ENCODE assay signal across 21 mouse cellular contexts in genomic region chr14:118061766-118062432, GRCm38 (mm10). TPM values are rescaled to one million over a fixed set of nuclear protein-coding genes. Genes with fewer than 3 reads are reported as not detected.
DNase-seq lines count a peak whose midpoint lies in the region; ATAC-seq lines count a peak whose summit lies in the region.
"Had no signal": no experiment of that assay in that cellular context is flagged by ENCODE, and none has a peak within 500 bp of the region (broad histone marks: within the 10 kb centered on the region; RNA-seq: fewer than 3 reads in every experiment).

No protein-coding gene starts in this region.

- H3K27me3 ChIP-seq in forebrain, embryonic 16.5 days (replicated peaks; ENCODE audit: control insufficient read depth, insufficient read depth, low read length) = no peaks in the 10 kb centered on the region
- peaks cover 22% of the 10 kb centered on the region for H3K27me3 ChIP-seq in forebrain, embryonic 10.5 days (ENCODE audit: poor library complexity, severe bottlenecking)
- H3K27me3 ChIP-seq in midbrain, embryonic 14.5 days (ENCODE audit: control insufficient read depth, insufficient read depth, low read length) = no peaks in the 10 kb centered on the region; the same call in 1 of the 2 replicates
- H3K27me3 ChIP-seq in midbrain, embryonic 13.5 days = peaks cover 19% of the 10 kb centered on the region
- H3K27me3 ChIP-seq: embryonic facial prominence, embryonic 15.5 days; heart, embryonic 15.5 days had no signal

- ATAC-seq in forebrain, embryonic 16.5 days = peak; percentile 68; the same call in 1 of the 2 replicates
- no peak for ATAC-seq in midbrain, embryonic 14.5 days (ENCODE audit: low FRiP score, low TSS enrichment)
- ATAC-seq in midbrain, embryonic 13.5 days = no peak
- ATAC-seq: intestine, postnatal 0 days had no signal

- no peaks in the 10 kb centered on the region for H3K4me1 ChIP-seq in forebrain, embryonic 16.5 days (replicated peaks; ENCODE audit: control insufficient read depth, insufficient read depth, low read length)
- H3K4me1 ChIP-seq in forebrain, embryonic 10.5 days = peaks cover 9% of the 10 kb centered on the region
- H3K4me1 ChIP-seq in midbrain, embryonic 14.5 days (ENCODE audit: control insufficient read depth, insufficient read depth, low read length) = no peaks in the 10 kb centered on the region
- H3K4me1 ChIP-seq in midbrain, embryonic 13.5 days (replicated peaks) = peaks cover 6% of the 10 kb centered on the region
- H3K4me1 ChIP-seq: embryonic facial prominence, embryonic 15.5 days; heart, embryonic 15.5 days had no signal

- WGBS in forebrain, embryonic 16.5 days = 79% methylated on average over 7 of the region's 7 CpGs
- WGBS in forebrain, embryonic 10.5 days = 83% methylated on average over 7 of the region's 7 CpGs
- 74% methylated on average over 7 of the region's 7 CpGs for WGBS in midbrain, embryonic 14.5 days
- 70% methylated on average over 7 of the region's 7 CpGs for WGBS in midbrain, embryonic 13.5 days

- H3K27ac ChIP-seq in forebrain, embryonic 16.5 days (ENCODE audit: low read length) = no peak overlapping the region
- H3K27ac ChIP-seq in forebrain, embryonic 10.5 days = no peak overlapping the region
- no peak overlapping the region for H3K27ac ChIP-seq in midbrain, embryonic 14.5 days (replicated peaks; ENCODE audit: low read depth, low read length)
- H3K27ac ChIP-seq in midbrain, embryonic 13.5 days = no peak overlapping the region
- H3K27ac ChIP-seq: embryonic facial prominence, embryonic 15.5 days; heart, embryonic 15.5 days; hindbrain, embryonic 13.5 days had no signal

- H3K4me2 ChIP-seq in forebrain, embryonic 16.5 days (ENCODE audit: low read length) = no peak overlapping the region
- H3K4me2 ChIP-seq in midbrain, embryonic 14.5 days (ENCODE audit: low read length) = no peak overlapping the region
- H3K4me2 ChIP-seq in midbrain, embryonic 13.5 days (replicated peaks) = no peak overlapping the region
- H3K4me2 ChIP-seq: embryonic facial prominence, embryonic 15.5 days; heart, embryonic 11.5 days; heart, embryonic 15.5 days; hindbrain, embryonic 13.5 days had no signal

- no peak overlapping the region for H3K4me3 ChIP-seq in forebrain, embryonic 16.5 days (replicated peaks; ENCODE audit: low read length)
- no peak overlapping the region for H3K4me3 ChIP-seq in forebrain, embryonic 10.5 days
- H3K4me3 ChIP-seq in midbrain, embryonic 14.5 days (replicated peaks; ENCODE audit: low read depth, low read length) = no peak overlapping the region
- H3K4me3 ChIP-seq in midbrain, embryonic 13.5 days (replicated peaks) = no peak overlapping the region
- H3K4me3 ChIP-seq: embryonic facial prominence, embryonic 15.5 days; erythroblast, embryonic 14.5 days; heart, embryonic 15.5 days; hindbrain, embryonic 13.5 days had no signal

- DNase-seq in forebrain, embryonic 10.5 days (ENCODE audit: extremely low spot score, low spot score) = no peak
- peak; percentile 28 for DNase-seq in midbrain, embryonic 14.5 days
- DNase-seq in brain, adult 2 months (ENCODE audit: low read depth, low spot score) = peak; percentile 7
- DNase-seq in lung, adult 18-20 months = no peak
- DNase-seq: adrenal gland, adult 2 months; adrenal gland, postnatal 25 days; cerebellum, adult 11 months; cerebellum, adult 8-10 months; cerebellum, postnatal 14 days; embryo, embryonic 11 days; gastrocnemius, postnatal 36 days; heart, adult 18-20 months; heart, postnatal 14 days had no signal

- H3K36me3 ChIP-seq in forebrain, embryonic 16.5 days (ENCODE audit: control insufficient read depth, insufficient read depth) = no peaks in the 10 kb centered on the region
- no peaks in the 10 kb centered on the region for H3K36me3 ChIP-seq in forebrain, embryonic 10.5 days (replicated peaks)
- H3K36me3 ChIP-seq in midbrain, embryonic 14.5 days (ENCODE audit: control insufficient read depth, insufficient read depth, low read length) = no peaks in the 10 kb centered on the region
- H3K36me3 ChIP-seq in midbrain, embryonic 13.5 days = no peaks in the 10 kb centered on the region
- H3K36me3 ChIP-seq: embryonic facial prominence, embryonic 15.5 days; heart, embryonic 15.5 days; hindbrain, embryonic 13.5 days had no signal

- H3K9ac ChIP-seq in forebrain, embryonic 16.5 days (replicated peaks; ENCODE audit: low read depth, low read length) = no peak overlapping the region
- H3K9ac ChIP-seq in midbrain, embryonic 14.5 days (replicated peaks; ENCODE audit: low read length) = no peak overlapping the region
- no peak overlapping the region for H3K9ac ChIP-seq in midbrain, embryonic 13.5 days (replicated peaks)
- H3K9ac ChIP-seq: embryonic facial prominence, embryonic 15.5 days; heart, embryonic 15.5 days; hindbrain, embryonic 13.5 days had no signal

- no peaks in the 10 kb centered on the region for H3K9me3 ChIP-seq in forebrain, embryonic 16.5 days (ENCODE audit: control insufficient read depth, low read length)
- H3K9me3 ChIP-seq in forebrain, embryonic 10.5 days = no peaks in the 10 kb centered on the region
- no peaks in the 10 kb centered on the region for H3K9me3 ChIP-seq in midbrain, embryonic 14.5 days (ENCODE audit: control insufficient read depth, low read length)
- H3K9me3 ChIP-seq in midbrain, embryonic 13.5 days = no peaks in the 10 kb centered on the region
- H3K9me3 ChIP-seq: embryonic facial prominence, embryonic 15.5 days; heart, embryonic 15.5 days; hindbrain, embryonic 13.5 days had no signal

RNA-seq across cellular contexts. Expression of gene Dct, which starts 9.9 kb away (rescaled TPM):
- polyA plus RNA-seq in forebrain, embryonic 16.5 days (2015; fragmentation: Nextera tagmentation; extraction: Ambion mirVana) = 6.3 and 6.4 TPM in 2 replicates
- 7.4 and 10.6 TPM in 2 replicates for polyA plus RNA-seq in forebrain, embryonic 10.5 days (2016; fragmentation: Nextera tagmentation; extraction: Ambion mirVana)
- 0.62 and 0.84 TPM in 2 replicates for polyA plus RNA-seq in midbrain, embryonic 14.5 days (2014; fragmentation: Nextera tagmentation; extraction: Ambion mirVana)
- 1.2 and 1.4 TPM in 2 replicates for polyA plus RNA-seq in midbrain, embryonic 13.5 days (2015; fragmentation: Nextera tagmentation; extraction: Ambion mirVana)
- polyA plus RNA-seq: erythroblast, embryonic 14.5 days had no signal

Comparison
In these comparisons a context has a peak if more than half of its experiments do, and no peak if none do; other contexts are left out.
1. DNase-seq: peak in midbrain, embryonic 14.5 days (single experiment) and brain, adult 2 months (single experiment); none in forebrain, embryonic 10.5 days (single experiment) and lung, adult 18-20 months (0 of 2).